Mouse (Mus musculus) C2C12 (cell line): ENCODE measurements around the gene Irgc1.

ENCODE experiments used
- CTCF ChIP-seq: IDR thresholded peaks from one replicate; pipeline ENCODE4 v1.5.1; 2011; ENCODE audit not compliant: control insufficient read depth, insufficient read depth, insufficient read length
- MAX ChIP-seq: IDR thresholded peaks from one replicate; pipeline ENCODE4 v1.6.1; 2011; ENCODE audit warnings: mild to moderate bottlenecking, control low read depth
- MYOG ChIP-seq: IDR thresholded peaks from one replicate; pipeline ENCODE4 v1.6.1; 2011; ENCODE audit not compliant: control insufficient read depth, insufficient read length; ENCODE audit errors: extremely low read depth

GRCm38 (mm10) chr7:24415261-24415660, 36.8 kb downstream of the Irgc1 start:
- TF ChIP-seq CTCF (no peak), MAX (no peak), MYOG (no peak)
